21 mouse cellular contexts compared by ENCODE assay signal in genomic region chr4:132060040-132060832, GRCm38 (mm10). TPM values are rescaled to one million over a fixed set of nuclear protein-coding genes. Genes with fewer than 3 reads are reported as not detected.
DNase-seq lines count a peak whose midpoint lies in the region; ATAC-seq and TF ChIP-seq lines count a peak whose summit lies in the region.
"Had no signal": no experiment of that assay in that cellular context is flagged by ENCODE, and none has a peak within 500 bp of the region (broad histone marks: within the 10 kb centered on the region; RNA-seq: fewer than 3 reads in every experiment).

No protein-coding gene starts in this region.

- peak; percentile 45 to 70 for DNase-seq in spleen, postnatal 36 days (ENCODE audit: low spot score in 2 of 2)
- no peak for DNase-seq in midbrain, postnatal 0 days (ENCODE audit: low spot score)
- no peak for DNase-seq in midbrain, embryonic 10.5 days (ENCODE audit: low spot score)
- DNase-seq in gastrocnemius, postnatal 36 days = no peak
- DNase-seq: adrenal gland, adult 2 months; cerebellum, adult 2 months; kidney, postnatal 4 days; thymus, postnatal 36 days had no signal

- no peak for ATAC-seq in heart, embryonic 13.5 days (ENCODE audit: extremely low read depth, insufficient number of reproducible peaks, low FRiP score, low TSS enrichment)
- ATAC-seq in heart, embryonic 11.5 days (replicated peaks; ENCODE audit: insufficient number of reproducible peaks, low FRiP score, low TSS enrichment) = no peak
- ATAC-seq in liver, embryonic 15.5 days (ENCODE audit: insufficient read depth) = peak; percentile 90
- no peak for ATAC-seq in midbrain, postnatal 0 days (ENCODE audit: low FRiP score)
- ATAC-seq: forebrain, embryonic 13.5 days had no signal

- no peak overlapping the region; the same call in 1 of the 2 replicates for H3K9ac ChIP-seq in heart, embryonic 13.5 days
- no peak overlapping the region for H3K9ac ChIP-seq in heart, embryonic 11.5 days (ENCODE audit: low read depth, low read length)
- peak overlapping the region; percentile 55 for H3K9ac ChIP-seq in liver, embryonic 15.5 days
- no peak overlapping the region for H3K9ac ChIP-seq in midbrain, postnatal 0 days (replicated peaks; ENCODE audit: low read length, poor library complexity, severe bottlenecking)
- H3K9ac ChIP-seq: embryonic facial prominence, embryonic 15.5 days; forebrain, embryonic 13.5 days; limb, embryonic 12.5 days had no signal

- no peaks in the 10 kb centered on the region for H3K9me3 ChIP-seq in heart, embryonic 13.5 days
- no peaks in the 10 kb centered on the region for H3K9me3 ChIP-seq in heart, embryonic 11.5 days (replicated peaks; ENCODE audit: control insufficient read depth, low read length)
- H3K9me3 ChIP-seq in erythroblast, embryonic 14.5 days (ENCODE audit: control insufficient read depth, low read length) = no peaks in the 10 kb centered on the region
- no peaks in the 10 kb centered on the region for H3K9me3 ChIP-seq in liver, embryonic 15.5 days (replicated peaks)
- H3K9me3 ChIP-seq in midbrain, postnatal 0 days (ENCODE audit: low read length) = no peaks in the 10 kb centered on the region
- no peaks in the 10 kb centered on the region for H3K9me3 ChIP-seq in midbrain, embryonic 10.5 days (replicated peaks)
- H3K9me3 ChIP-seq: embryonic facial prominence, embryonic 15.5 days; forebrain, embryonic 13.5 days; hindbrain, embryonic 10.5 days; limb, embryonic 12.5 days had no signal

- 47% methylated on average over 17 of the region's 17 CpGs for WGBS in heart, embryonic 13.5 days
- 41% methylated on average over 17 of the region's 17 CpGs for WGBS in heart, embryonic 11.5 days (ENCODE audit: insufficient replicate concordance)
- WGBS in liver, embryonic 15.5 days (ENCODE audit: insufficient replicate concordance) = 31% methylated on average over 17 of the region's 17 CpGs
- 79% methylated on average over 17 of the region's 17 CpGs for whole genome bisulfite sequencing in midbrain, postnatal 0 days
- 76% methylated on average over 17 of the region's 17 CpGs for WGBS in midbrain, embryonic 10.5 days

- peak overlapping the region; percentile 38 for H3K4me2 ChIP-seq in heart, embryonic 13.5 days
- H3K4me2 ChIP-seq in heart, embryonic 11.5 days = no peak overlapping the region
- peak overlapping the region; percentile 60 for H3K4me2 ChIP-seq in liver, embryonic 15.5 days
- no peak overlapping the region for H3K4me2 ChIP-seq in midbrain, postnatal 0 days (ENCODE audit: low read depth, low read length, poor library complexity, severe bottlenecking)
- H3K4me2 ChIP-seq: embryonic facial prominence, embryonic 15.5 days; forebrain, embryonic 13.5 days; limb, embryonic 12.5 days had no signal

- no peak for TF ChIP-seq CTCF in midbrain, postnatal 0 days (IDR thresholded peaks at IDR 0.05)

- H3K4me3 ChIP-seq in heart, embryonic 13.5 days = peak overlapping the region; percentile 6; the same call in 1 of the 2 replicates
- no peak overlapping the region for H3K4me3 ChIP-seq in heart, embryonic 11.5 days (ENCODE audit: low read depth, low read length)
- H3K4me3 ChIP-seq in erythroblast, embryonic 14.5 days (replicated peaks) = peak overlapping the region; percentile 61
- peak overlapping the region; percentile 38 for H3K4me3 ChIP-seq in liver, embryonic 15.5 days (replicated peaks)
- H3K4me3 ChIP-seq in midbrain, postnatal 0 days (ENCODE audit: low read depth, low read length) = no peak overlapping the region
- no peak overlapping the region for H3K4me3 ChIP-seq in midbrain, embryonic 10.5 days
- H3K4me3 ChIP-seq: embryonic facial prominence, embryonic 15.5 days; forebrain, embryonic 13.5 days; hindbrain, embryonic 10.5 days; limb, embryonic 12.5 days had no signal

- H3K4me1 ChIP-seq in heart, embryonic 13.5 days = peaks cover 72% of the 10 kb centered on the region
- peaks cover 43% of the 10 kb centered on the region for H3K4me1 ChIP-seq in heart, embryonic 11.5 days (ENCODE audit: control insufficient read depth, insufficient read depth, low read length)
- H3K4me1 ChIP-seq in erythroblast, embryonic 14.5 days (ENCODE audit: control insufficient read depth) = peaks cover 97% of the 10 kb centered on the region
- peaks cover 97% of the 10 kb centered on the region for H3K4me1 ChIP-seq in liver, embryonic 15.5 days (replicated peaks)
- H3K4me1 ChIP-seq in midbrain, postnatal 0 days (ENCODE audit: insufficient read depth, low read length) = no peaks in the 10 kb centered on the region
- H3K4me1 ChIP-seq in midbrain, embryonic 10.5 days = 0 out of 2 replicates have a peak, but pooled peaks cover 4% of the 10 kb centered on the region
- H3K4me1 ChIP-seq: forebrain, embryonic 13.5 days; limb, embryonic 12.5 days had no signal

- intact Hi-C loops in gastrocnemius, postnatal 36 days (cut with DNase I) = no loop called here

- no peaks in the 10 kb centered on the region for H3K36me3 ChIP-seq in heart, embryonic 13.5 days
- no peaks in the 10 kb centered on the region for H3K36me3 ChIP-seq in heart, embryonic 11.5 days (ENCODE audit: control insufficient read depth, insufficient read depth, low read length)
- peaks cover 98% of the 10 kb centered on the region for H3K36me3 ChIP-seq in erythroblast, embryonic 14.5 days (ENCODE audit: control insufficient read depth)
- peaks cover 78% of the 10 kb centered on the region for H3K36me3 ChIP-seq in liver, embryonic 15.5 days (replicated peaks)
- no peaks in the 10 kb centered on the region for H3K36me3 ChIP-seq in midbrain, postnatal 0 days (ENCODE audit: insufficient read depth, low read length)
- no peaks in the 10 kb centered on the region for H3K36me3 ChIP-seq in midbrain, embryonic 10.5 days
- H3K36me3 ChIP-seq: embryonic facial prominence, embryonic 15.5 days; hindbrain, embryonic 10.5 days; limb, embryonic 12.5 days had no signal

- H3K27me3 ChIP-seq in heart, embryonic 13.5 days (replicated peaks) = no peaks in the 10 kb centered on the region
- no peaks in the 10 kb centered on the region for H3K27me3 ChIP-seq in heart, embryonic 11.5 days (ENCODE audit: control insufficient read depth, insufficient read depth, low read length)
- H3K27me3 ChIP-seq in erythroblast, embryonic 14.5 days (ENCODE audit: control insufficient read depth) = no peaks in the 10 kb centered on the region
- H3K27me3 ChIP-seq in liver, embryonic 15.5 days = no peaks in the 10 kb centered on the region
- no peaks in the 10 kb centered on the region for H3K27me3 ChIP-seq in midbrain, postnatal 0 days (ENCODE audit: insufficient read depth, low read length)
- H3K27me3 ChIP-seq in midbrain, embryonic 10.5 days (ENCODE audit: low read depth, poor library complexity, severe bottlenecking) = no peaks in the 10 kb centered on the region
- H3K27me3 ChIP-seq: CH12.LX; embryonic facial prominence, embryonic 15.5 days; limb, embryonic 12.5 days had no signal

- H3K27ac ChIP-seq in heart, embryonic 13.5 days (replicated peaks) = peak overlapping the region; percentile 54; the same call in 1 of the 2 replicates
- H3K27ac ChIP-seq in heart, embryonic 11.5 days (ENCODE audit: low read depth, low read length) = no peak overlapping the region
- peak overlapping the region; percentile 99 for H3K27ac ChIP-seq in liver, embryonic 15.5 days (replicated peaks)
- no peak overlapping the region for H3K27ac ChIP-seq in midbrain, postnatal 0 days (ENCODE audit: low read depth, low read length)
- H3K27ac ChIP-seq in midbrain, embryonic 10.5 days (replicated peaks) = no peak overlapping the region
- H3K27ac ChIP-seq: embryonic facial prominence, embryonic 15.5 days; forebrain, embryonic 13.5 days; hindbrain, embryonic 10.5 days; limb, embryonic 12.5 days had no signal

RNA-seq across cellular contexts. Expression of gene Gm10300, which starts 14.3 kb away (rescaled TPM):
- polyA plus RNA-seq in heart, embryonic 13.5 days (2015; fragmentation: Nextera tagmentation; extraction: Ambion mirVana) = 0.08 and 0.13 TPM in 2 replicates
- 0.10 and 0.20 TPM in 2 replicates for polyA plus RNA-seq in heart, embryonic 11.5 days (2014; fragmentation: Nextera tagmentation; extraction: Ambion mirVana)
- polyA plus RNA-seq in erythroblast, embryonic 14.5 days (2012) = 0.05 and 0.06 TPM in 2 replicates
- polyA plus RNA-seq in liver, embryonic 15.5 days (2015; fragmentation: Nextera tagmentation; extraction: Ambion mirVana) = 0.43 and 0.46 TPM in 2 replicates
- 0.05 TPM in 1 of 2 replicates, not detected in the other for total RNA-seq in midbrain, postnatal 0 days (2014; rRNA removed)
- 0.06 TPM in 1 of 2 replicates, not detected in the other for polyA plus RNA-seq in midbrain, postnatal 0 days (2015; fragmentation: Nextera tagmentation; extraction: Ambion mirVana)
- polyA plus RNA-seq in midbrain, embryonic 10.5 days (2016; fragmentation: Nextera tagmentation; extraction: Ambion mirVana) = not detected in 2 replicates
- not detected for total RNA-seq in gastrocnemius, postnatal 36 days (2021)
- total RNA-seq: layer of hippocampus, postnatal 10 days had no signal
- polyA plus RNA-seq: forebrain, embryonic 13.5 days; kidney, embryonic 14.5 days; neural tube, embryonic 14.5 days; testis, adult 2 months had no signal

RNA-seq across cellular contexts. Expression of gene Epb41, which starts 14.9 kb away (rescaled TPM):
- 58.5 and 76.5 TPM in 2 replicates for polyA plus RNA-seq in heart, embryonic 13.5 days (2015; fragmentation: Nextera tagmentation; extraction: Ambion mirVana)
- 67.5 and 73.2 TPM in 2 replicates for polyA plus RNA-seq in heart, embryonic 11.5 days (2014; fragmentation: Nextera tagmentation; extraction: Ambion mirVana)
- 120 and 121 TPM in 2 replicates for polyA plus RNA-seq in erythroblast, embryonic 14.5 days (2012)
- polyA plus RNA-seq in liver, embryonic 15.5 days (2015; fragmentation: Nextera tagmentation; extraction: Ambion mirVana) = 181 and 204 TPM in 2 replicates
- total RNA-seq in midbrain, postnatal 0 days (2014; rRNA removed) = 70.4 and 77.1 TPM in 2 replicates
- 29.4 and 29.9 TPM in 2 replicates for polyA plus RNA-seq in midbrain, postnatal 0 days (2015; fragmentation: Nextera tagmentation; extraction: Ambion mirVana)
- 123 and 167 TPM in 2 replicates for polyA plus RNA-seq in midbrain, embryonic 10.5 days (2016; fragmentation: Nextera tagmentation; extraction: Ambion mirVana)
- 10 to 100 TPM; 92.0 to 92.7 TPM for total RNA-seq in gastrocnemius, postnatal 36 days (2021)

Comparison
In these comparisons a context has a peak if more than half of its experiments do, and no peak if none do; other contexts are left out.
1. H3K27ac ChIP-seq: peak in heart, embryonic 13.5 days (single experiment) and liver, embryonic 15.5 days (single experiment); none in heart, embryonic 11.5 days (single experiment), midbrain, postnatal 0 days (single experiment) and midbrain, embryonic 10.5 days (single experiment).
2. H3K4me2 ChIP-seq: peak in heart, embryonic 13.5 days (single experiment) and liver, embryonic 15.5 days (single experiment); none in heart, embryonic 11.5 days (single experiment) and midbrain, postnatal 0 days (single experiment).
3. H3K4me3 ChIP-seq: peak in heart, embryonic 13.5 days (single experiment), erythroblast, embryonic 14.5 days (single experiment) and liver, embryonic 15.5 days (single experiment); none in heart, embryonic 11.5 days (single experiment), midbrain, postnatal 0 days (single experiment) and midbrain, embryonic 10.5 days (single experiment).
4. DNase-seq: peak in spleen, postnatal 36 days (2 of 2); none in midbrain, postnatal 0 days (single experiment), midbrain, embryonic 10.5 days (single experiment) and gastrocnemius, postnatal 36 days (0 of 2).